Mouse (Mus musculus): ENCODE results near the gene Tsen34. TPM values are rescaled to one million over a fixed set of nuclear protein-coding genes. Genes with fewer than 3 reads are reported as not detected.
A peak's percentile ranks its signal among the peaks of the same experiment; 100 is the strongest.
"Not testable (repeated sequence)": the region's sequence is repeated elsewhere in the genome, so short reads cannot be mapped to it uniquely, and the experiment has no call there.

Gene Tsen34
- polyA plus RNA-seq, 1 experiment from 2014 or later, result 286 TPM

- peak overlapping the region; percentile 19; the same call in 1 of the 2 replicates for H3K27ac ChIP-seq
- 0 out of 2 replicates have a peak overlapping the region, but pooled peaks have one; percentile 81 for H3K4me3 ChIP-seq (replicated peaks)
- no peak for ATAC-seq (replicated peaks; ENCODE audit: low FRiP score)
- no peaks in the 10 kb centered on the region for H3K27me3 ChIP-seq
- peak overlapping the region; percentile 82; the same call in 1 of the 2 replicates for H3K4me2 ChIP-seq
- H3K36me3 ChIP-seq, result peaks cover 33% of the 10 kb centered on the region
- no peak overlapping the region for H3K9ac ChIP-seq
- H3K4me1 ChIP-seq, result peaks cover 20% of the 10 kb centered on the region
- no peaks in the 10 kb centered on the region for H3K9me3 ChIP-seq (replicated peaks)
- 60% methylated on average over 4 of the region's 4 CpGs for WGBS
Observed at GRCm38 (mm10) chr7:3707027-3707426, 14.4 kb downstream of the Tsen34 start.

- Histone ChIP-seq H3K4me3 (replicated peaks) (no peak overlapping the region), H3K36me3 (peaks cover 31% of the 10 kb centered on the region), H3K9ac (no peak overlapping the region), H3K4me2 (no peak overlapping the region), H3K4me1 (peaks cover 20% of the 10 kb centered on the region), H3K27me3 (no peaks in the 10 kb centered on the region), H3K27ac (0 out of 2 replicates have a peak overlapping the region, but pooled peaks have one; percentile 62), H3K9me3 (replicated peaks) (no peaks in the 10 kb centered on the region)
- ATAC-seq (replicated peaks; ENCODE audit: low FRiP score), result no peak
- WGBS, result 43% methylated on average over 7 of the region's 7 CpGs
Observed at GRCm38 (mm10) chr7:3707568-3708413, 15.1 kb downstream of the Tsen34 start.

GRCm38 (mm10) chr7:3708447-3708980 lies 15.9 kb downstream of the Tsen34 start:
- not testable (repeated sequence) for H3K9me3 ChIP-seq (replicated peaks); ATAC-seq (replicated peaks; ENCODE audit: low FRiP score)
- 31% methylated on average over 5 of the region's 5 CpGs for WGBS

GRCm38 (mm10) chr7:3709000-3709399 lies 16.3 kb downstream of the Tsen34 start:
- no peak overlapping the region for H3K4me2 ChIP-seq
- peaks cover 31% of the 10 kb centered on the region for H3K36me3 ChIP-seq
- no peaks in the 10 kb centered on the region for H3K27me3 ChIP-seq
- H3K9ac ChIP-seq, result no peak overlapping the region
- no peaks in the 10 kb centered on the region for H3K9me3 ChIP-seq (replicated peaks)
- no peak overlapping the region for H3K27ac ChIP-seq
- peaks cover 20% of the 10 kb centered on the region for H3K4me1 ChIP-seq
- 75% methylated on average over 1 of the region's 1 CpGs for whole genome bisulfite sequencing
- H3K4me3 ChIP-seq (replicated peaks), result no peak overlapping the region
- no peak for ATAC-seq (replicated peaks; ENCODE audit: low FRiP score)

More at GRCm38 (mm10) chr7:3708447-3708980, 15.9 kb downstream of the Tsen34 start:
- Histone ChIP-seq H3K4me1 (peaks cover 20% of the 10 kb centered on the region), H3K36me3 (peaks cover 31% of the 10 kb centered on the region), H3K27ac (0 out of 2 replicates have a peak overlapping the region, but pooled peaks have one; percentile 62)
- not testable (repeated sequence) for H3K4me3 ChIP-seq (replicated peaks); H3K27me3 ChIP-seq; H3K4me2 ChIP-seq; H3K9ac ChIP-seq

- Histone ChIP-seq H3K9me3 (replicated peaks) (no peaks in the 10 kb centered on the region), H3K27me3 (no peaks in the 10 kb centered on the region), H3K9ac (no peak overlapping the region), H3K4me3 (replicated peaks) (no peak overlapping the region), H3K4me1 (no peaks in the 10 kb centered on the region), H3K27ac (no peak overlapping the region), H3K36me3 (peaks cover 10% of the 10 kb centered on the region), H3K4me2 (no peak overlapping the region)
- WGBS, result 24% methylated on average over 5 of the region's 5 CpGs
- no peak for ATAC-seq (replicated peaks; ENCODE audit: low FRiP score)
Observed at GRCm38 (mm10) chr7:3712264-3712942, 19.7 kb downstream of the Tsen34 start.

GRCm38 (mm10) chr7:3715249-3715648 lies 22.6 kb downstream of the Tsen34 start:
- H3K27ac ChIP-seq, result no peak overlapping the region
- H3K4me3 ChIP-seq (replicated peaks), result no peak overlapping the region
- WGBS, result 50% methylated on average over 1 of the region's 1 CpGs
- no peak overlapping the region for H3K4me2 ChIP-seq
- no peaks in the 10 kb centered on the region for H3K4me1 ChIP-seq
- no peak for ATAC-seq (replicated peaks; ENCODE audit: low FRiP score)
- no peaks in the 10 kb centered on the region for H3K27me3 ChIP-seq
- H3K9ac ChIP-seq, result no peak overlapping the region
- H3K9me3 ChIP-seq (replicated peaks), result no peaks in the 10 kb centered on the region
- H3K36me3 ChIP-seq, result no peaks in the 10 kb centered on the region

- not testable (repeated sequence) for H3K27ac ChIP-seq; H3K9me3 ChIP-seq (replicated peaks); H3K36me3 ChIP-seq; H3K27me3 ChIP-seq; H3K9ac ChIP-seq; H3K4me1 ChIP-seq; H3K4me2 ChIP-seq; H3K4me3 ChIP-seq (replicated peaks); ATAC-seq (replicated peaks; ENCODE audit: low FRiP score)
- WGBS, result 57% methylated on average over 1 of the region's 3 CpGs
Observed at GRCm38 (mm10) chr7:3720268-3720667, 27.6 kb downstream of the Tsen34 start, which contains the start of gene Pirb. Gene Pirb, minus strand, starts transcription at chr7:3720391.

- not testable (repeated sequence) for H3K27ac ChIP-seq; H3K4me2 ChIP-seq; H3K4me3 ChIP-seq (replicated peaks)
Observed at GRCm38 (mm10) chr7:3725459-3725858, 32.8 kb downstream of the Tsen34 start.

GRCm38 (mm10) chr7:3732675-3733074 lies 40.0 kb downstream of the Tsen34 start:
- ATAC-seq (replicated peaks; ENCODE audit: low FRiP score); H3K9me3 ChIP-seq (replicated peaks); H3K9ac ChIP-seq; H3K4me1 ChIP-seq; H3K36me3 ChIP-seq; H3K4me2 ChIP-seq; H3K4me3 ChIP-seq (replicated peaks); H3K27ac ChIP-seq; H3K27me3 ChIP-seq: not testable (repeated sequence)
- no CpG with 5 or more reads among the region's 1 CpGs for WGBS

More at GRCm38 (mm10) chr7:3725459-3725858, 32.8 kb downstream of the Tsen34 start:
- H3K4me1 ChIP-seq; H3K9ac ChIP-seq; ATAC-seq (replicated peaks; ENCODE audit: low FRiP score); H3K27me3 ChIP-seq; H3K36me3 ChIP-seq; H3K9me3 ChIP-seq (replicated peaks): not testable (repeated sequence)

Small RNA genes lying within 50 kb of the gene (microRNA-seq; reads per million reads assigned to microRNA genes)
- 1.9 reads per million, percentile 9 among the genes with 10 or more reads in this experiment for gene Mir3572

Other genes with a start within 250 kb of the Tsen34 start
- 0.12 and 0.17 TPM in 2 replicates for gene Tarm1, start 190.2 kb upstream of the Tsen34 start, polyA plus RNA-seq (2015; fragmentation: Nextera tagmentation; extraction: Ambion mirVana)
- gene Oscar, start 76.7 kb upstream of the Tsen34 start, polyA plus RNA-seq (2015; fragmentation: Nextera tagmentation; extraction: Ambion mirVana), result 0.59 TPM in 1 of 2 replicates, not detected in the other
- gene Ndufa3, start 75.5 kb upstream of the Tsen34 start, polyA plus RNA-seq (2015; fragmentation: Nextera tagmentation; extraction: Ambion mirVana), result 500 and 505 TPM in 2 replicates
- 22.6 and 23.9 TPM in 2 replicates for gene Tfpt, start 62.9 kb upstream of the Tsen34 start, polyA plus RNA-seq (2015; fragmentation: Nextera tagmentation; extraction: Ambion mirVana)
- gene Prpf31, start 62.9 kb upstream of the Tsen34 start, polyA plus RNA-seq (2015; fragmentation: Nextera tagmentation; extraction: Ambion mirVana), result 110 and 116 TPM in 2 replicates
- 60.6 and 66.5 TPM in 2 replicates for gene Cnot3, start 47.6 kb upstream of the Tsen34 start, polyA plus RNA-seq (2015; fragmentation: Nextera tagmentation; extraction: Ambion mirVana)
- gene Leng1, start 27.0 kb upstream of the Tsen34 start, polyA plus RNA-seq (2015; fragmentation: Nextera tagmentation; extraction: Ambion mirVana), result 18.1 and 18.7 TPM in 2 replicates
- gene Tmc4, start 15.3 kb upstream of the Tsen34 start, polyA plus RNA-seq (2015; fragmentation: Nextera tagmentation; extraction: Ambion mirVana), result 20.4 and 23.9 TPM in 2 replicates
- 56.9 and 59.6 TPM in 2 replicates for gene Mboat7, start 660 bp downstream of the Tsen34 start, polyA plus RNA-seq (2015; fragmentation: Nextera tagmentation; extraction: Ambion mirVana)
- 1,518 and 1,652 TPM in 2 replicates for gene Rps9, start 11.1 kb downstream of the Tsen34 start, polyA plus RNA-seq (2015; fragmentation: Nextera tagmentation; extraction: Ambion mirVana)
- gene Pirb, start 27.5 kb downstream of the Tsen34 start, polyA plus RNA-seq (2015; fragmentation: Nextera tagmentation; extraction: Ambion mirVana), result 0.68 and 1.1 TPM in 2 replicates
- not detected in 2 replicates for gene Gm15448, start 132.8 kb downstream of the Tsen34 start, polyA plus RNA-seq (2015; fragmentation: Nextera tagmentation; extraction: Ambion mirVana)
- gene Pira2, start 152.2 kb downstream of the Tsen34 start, polyA plus RNA-seq (2015; fragmentation: Nextera tagmentation; extraction: Ambion mirVana), result 0.13 and 0.38 TPM in 2 replicates
- 0.36 TPM in 1 of 2 replicates, not detected in the other for gene Gm14548, start 205.3 kb downstream of the Tsen34 start, polyA plus RNA-seq (2015; fragmentation: Nextera tagmentation; extraction: Ambion mirVana)
- 0.08 and 0.25 TPM in 2 replicates for gene Lilra6, start 222.6 kb downstream of the Tsen34 start, polyA plus RNA-seq (2015; fragmentation: Nextera tagmentation; extraction: Ambion mirVana)

Measured in kidney, embryonic 15.5 days (tissue).